Mouse (Mus musculus) G1E (cell line): ENCODE results near the gene Fam53b. TPM values are rescaled to one million over a fixed set of nuclear protein-coding genes. Genes with fewer than 3 reads are reported as not detected.
A peak's percentile ranks its signal among the peaks of the same experiment; 100 is the strongest.

Experiments
- ATAC-seq: 2 replicates; pipeline ENCODE4 v1.8.0; 2016; ENCODE audit warnings: mild to moderate bottlenecking; ENCODE audit not compliant: insufficient number of reproducible peaks, poor library complexity, low FRiP score, severe bottlenecking; ENCODE audit errors: extremely low read depth
- DNase-seq: peaks from one replicate; pipeline ENCODE4 v3.0.0; 2012; ENCODE audit warnings: low spot score
- H3K27me3 ChIP-seq: 2 replicates; pipeline ENCODE4 v1.6.1; 2012; ENCODE audit warnings: mild to moderate bottlenecking, low read length, inconsistent platforms; ENCODE audit not compliant: insufficient read depth
- H3K36me3 ChIP-seq: replicated peaks from 2 replicates; pipeline ENCODE3; 2012; ENCODE audit warnings: mild to moderate bottlenecking, inconsistent platforms
- H3K4me1 ChIP-seq: 2 replicates; pipeline ENCODE4 v1.6.1; 2012; ENCODE audit warnings: low read depth, low read length, inconsistent platforms, mixed read lengths; ENCODE audit not compliant: insufficient read depth
- H3K4me3 ChIP-seq: 2 replicates; pipeline ENCODE4 v1.5.1; 2012; ENCODE audit warnings: low read depth, mild to moderate bottlenecking, inconsistent platforms, low read length, moderate library complexity, mixed read lengths
- H3K9me3 ChIP-seq: replicated peaks from 2 replicates; pipeline ENCODE4 v1.6.1; 2012; ENCODE audit warnings: inconsistent platforms
- CTCF ChIP-seq: IDR thresholded peaks from 2 replicates; pipeline ENCODE4 v1.5.1; 2012; ENCODE audit warnings: low read depth, low read length, inconsistent platforms, mixed read lengths
- GATA1 ChIP-seq: IDR thresholded peaks from 2 replicates; pipeline ENCODE4 v1.6.1; 2012; ENCODE audit warnings: borderline replicate concordance, low read length, inconsistent platforms, mixed read lengths
- GATA2 ChIP-seq: IDR thresholded peaks from 2 replicates; pipeline ENCODE4 v1.6.1; 2012; ENCODE audit warnings: low read depth, low read length, inconsistent platforms, borderline replicate concordance
- POLR2AphosphoS5 ChIP-seq: IDR thresholded peaks from 2 replicates; pipeline ENCODE4 v1.6.1; 2012; ENCODE audit warnings: low read depth, low read length, inconsistent platforms; ENCODE audit not compliant: insufficient replicate concordance
- TAL1 ChIP-seq: conservative IDR thresholded peaks from 2 replicates; pipeline ENCODE4 v1.6.1; 2012; ENCODE audit warnings: low read depth, low read length, inconsistent platforms, mixed read lengths
- polyA plus RNA-seq: library from polyadenylated mRNA; stranded (reverse); fragments of >175 nt; gene quantifications from 2 replicates; pipeline ENCODE4 v1.2.3, GENCODE M21; 2012
- total RNA-seq, 2 experiments: library from RNA; stranded (forward) in 1 of 2; stranded (reverse) in 1 of 2; fragments of 200-1000 nt in 1 of 2; fragments of >200 nt in 1 of 2; fragmentation: Nextera tagmentation in 1 of 2; gene quantifications; 2 replicates each; pipeline ENCODE4 v1.2.3; 2014 to 2017

Gene Fam53b
- total and polyA plus RNA-seq, 3 experiments: 22.1 to 63.6 (median 23.8) TPM

- ATAC-seq: no peak
- Histone ChIP-seq H3K4me1 (peaks cover 47% of the 10 kb centered on the region), H3K36me3 (peaks cover 85% of the 10 kb centered on the region), H3K4me3 (no peak overlapping the region), H3K27me3 (no peaks in the 10 kb centered on the region), H3K9me3 (no peaks in the 10 kb centered on the region)
- DNase-seq: no peak
- TF ChIP-seq CTCF: no peak
- TF ChIP-seq POLR2AphosphoS5: no peak
- TF ChIP-seq GATA2: no peak
- TF ChIP-seq TAL1: no peak
- TF ChIP-seq GATA1: no peak
Measured at GRCm38 (mm10) chr7:132778630-132779029, 35.1 kb downstream of the Fam53b start.

- no peaks in the 10 kb centered on the region for H3K9me3 ChIP-seq
- H3K27me3 ChIP-seq: no peaks in the 10 kb centered on the region
- TF ChIP-seq CTCF (no peak), POLR2AphosphoS5 (no peak), TAL1 (no peak), GATA1 (no peak), GATA2 (no peak)
- H3K4me3 ChIP-seq: no peak overlapping the region
- DNase-seq (no peak), ATAC-seq (peak; percentile 35; the same call in 1 of the 2 replicates)
- peaks cover 54% of the 10 kb centered on the region for H3K4me1 ChIP-seq
- peaks cover 88% of the 10 kb centered on the region for H3K36me3 ChIP-seq
Measured at GRCm38 (mm10) chr7:132777728-132778453, 35.8 kb downstream of the Fam53b start.

- Histone ChIP-seq H3K9me3 (no peaks in the 10 kb centered on the region), H3K4me1 (peaks cover 62% of the 10 kb centered on the region), H3K27me3 (no peaks in the 10 kb centered on the region), H3K4me3 (no peak overlapping the region), H3K36me3 (peaks cover 93% of the 10 kb centered on the region)
- no peak for TF ChIP-seq POLR2AphosphoS5
- no peak for TF ChIP-seq TAL1
- no peak for TF ChIP-seq GATA2
- no peak for TF ChIP-seq GATA1
- no peak for TF ChIP-seq CTCF
- ATAC-seq: no peak
- DNase-seq: no peak
Measured at GRCm38 (mm10) chr7:132777117-132777516, 36.6 kb downstream of the Fam53b start.

- H3K4me1 ChIP-seq: peaks cover 65% of the 10 kb centered on the region
- H3K4me3 ChIP-seq: no peak overlapping the region
- H3K36me3 ChIP-seq: peaks cover 93% of the 10 kb centered on the region
- H3K27me3 ChIP-seq: no peaks in the 10 kb centered on the region
- no peaks in the 10 kb centered on the region for H3K9me3 ChIP-seq
- TF ChIP-seq GATA2: no peak
- no peak for TF ChIP-seq GATA1
- no peak for TF ChIP-seq TAL1
- TF ChIP-seq POLR2AphosphoS5: no peak
- TF ChIP-seq CTCF: no peak
- ATAC-seq (no peak), DNase-seq (no peak)
Measured at GRCm38 (mm10) chr7:132776338-132777111, 37.2 kb downstream of the Fam53b start.

GRCm38 (mm10) chr7:132775922-132776321, 37.8 kb downstream of the Fam53b start:
- Histone ChIP-seq H3K27me3 (no peaks in the 10 kb centered on the region), H3K36me3 (peaks cover 92% of the 10 kb centered on the region), H3K4me3 (no peak overlapping the region), H3K9me3 (no peaks in the 10 kb centered on the region), H3K4me1 (peaks cover 68% of the 10 kb centered on the region)
- ATAC-seq: no peak
- TF ChIP-seq GATA2 (no peak), GATA1 (no peak), CTCF (no peak), TAL1 (no peak), POLR2AphosphoS5 (no peak)
- DNase-seq: no peak

- H3K4me3 ChIP-seq: no peak overlapping the region
- peaks cover 94% of the 10 kb centered on the region for H3K36me3 ChIP-seq
- TF ChIP-seq GATA2 (no peak), CTCF (no peak), TAL1 (no peak), GATA1 (no peak), POLR2AphosphoS5 (no peak)
- DNase-seq (no peak), ATAC-seq (no peak)
- peaks cover 71% of the 10 kb centered on the region for H3K4me1 ChIP-seq
- no peaks in the 10 kb centered on the region for H3K9me3 ChIP-seq
- H3K27me3 ChIP-seq: no peaks in the 10 kb centered on the region
Measured at GRCm38 (mm10) chr7:132775333-132775732, 38.4 kb downstream of the Fam53b start.
